Mouse (Mus musculus) hindbrain, embryonic 16.5 days (tissue): ENCODE data around the gene Bud13. TPM values are rescaled to one million over a fixed set of nuclear protein-coding genes. Genes with fewer than 3 reads are reported as not detected.
"Not testable (repeated sequence)": the region's sequence is repeated elsewhere in the genome, so short reads cannot be mapped to it uniquely, and the experiment has no call there.

Source experiments
- ATAC-seq: fragments of 200-750 bp; cut with Nextera tagmentation; 2 replicates; pipeline ENCODE4 v1.8.0; 2017; ENCODE audit warnings: moderate TSS enrichment, moderate library complexity
- H3K27ac ChIP-seq: fragments of 300-500 bp; sonication (generic); 2 replicates; pipeline ENCODE4 v1.5.1; 2014; ENCODE audit warnings: low read depth, mild to moderate bottlenecking, control low read depth, low read length, moderate library complexity
- H3K27me3 ChIP-seq: fragments of 300-500 bp; sonication (generic); replicated peaks from 2 replicates; pipeline ENCODE4 v1.6.1; 2014; ENCODE audit warnings: low read length; ENCODE audit not compliant: control insufficient read depth, insufficient read depth
- H3K36me3 ChIP-seq: fragments of 300-500 bp; sonication (generic); 2 replicates; pipeline ENCODE4 v1.6.1; 2014; ENCODE audit warnings: mild to moderate bottlenecking, low read length, moderate library complexity, mixed read lengths; ENCODE audit not compliant: control insufficient read depth, insufficient read depth
- H3K4me1 ChIP-seq: fragments of 300-500 bp; sonication (generic); 2 replicates; pipeline ENCODE4 v1.6.1; 2014; ENCODE audit warnings: low read depth, low read length; ENCODE audit not compliant: control insufficient read depth, insufficient read depth
- H3K4me2 ChIP-seq: fragments of 300-500 bp; sonication (generic); 2 replicates; pipeline ENCODE4 v1.6.1; 2014; ENCODE audit warnings: mild to moderate bottlenecking, low read length, control low read depth, moderate library complexity
- H3K4me3 ChIP-seq: fragments of 300-500 bp; sonication (generic); 2 replicates; pipeline ENCODE4 v1.5.1; 2014; ENCODE audit warnings: mild to moderate bottlenecking, low read length, control low read depth, moderate library complexity
- H3K9ac ChIP-seq: fragments of 300-500 bp; sonication (generic); 2 replicates; pipeline ENCODE4 v1.6.1; 2014; ENCODE audit warnings: low read depth, mild to moderate bottlenecking, control low read depth, low read length, moderate library complexity
- H3K9me3 ChIP-seq: fragments of 300-500 bp; sonication (generic); 2 replicates; pipeline ENCODE4 v1.6.1; 2014; ENCODE audit warnings: mild to moderate bottlenecking, low read length, moderate library complexity; ENCODE audit not compliant: control insufficient read depth
- WGBS: fragments of 180-500 bp; shearing (Covaris S2); extraction: QIAGEN DNeasy Blood & Tissue Kit; methylation state at CpG from one replicate; pipeline ENCODE4 v1.1.7; 2014; 5-methylcytosine and 5-hydroxymethylcytosine counted together
- polyA plus RNA-seq: library from polyadenylated mRNA; unstranded; fragments of >200 nt; fragmentation: Nextera tagmentation; extraction: Ambion mirVana; gene quantifications from 2 replicates; pipeline ENCODE4 v1.2.1, GENCODE M21; 2015

Bud13 gene
- polyA plus RNA-seq, 1 experiment from 2014 or later, result 15.1 TPM

- Histone ChIP-seq H3K4me1 (peaks cover 16% of the 10 kb centered on the region), H3K4me3 (no peak overlapping the region), H3K27ac (no peak overlapping the region), H3K9me3 (peaks cover 2% of the 10 kb centered on the region; the same call in 1 of the 2 replicates), H3K9ac (no peak overlapping the region), H3K36me3 (no peaks in the 10 kb centered on the region), H3K27me3 (no peaks in the 10 kb centered on the region; the same call in 1 of the 2 replicates), H3K4me2 (no peak overlapping the region)
- peak; percentile 40; the same call in 1 of the 2 replicates for ATAC-seq
- WGBS, result 10% methylated on average over 5 of the region's 5 CpGs
These were observed 33.6 kb downstream of the Bud13 start for GRCm38 (mm10) chr9:46316388-46316787.

GRCm38 (mm10) chr9:46316909-46317308 lies 34.1 kb downstream of the Bud13 start:
- no peak overlapping the region for H3K9ac ChIP-seq
- H3K9me3 ChIP-seq, result peaks cover 2% of the 10 kb centered on the region; the same call in 1 of the 2 replicates
- no peaks in the 10 kb centered on the region; the same call in 1 of the 2 replicates for H3K27me3 ChIP-seq
- 25% methylated on average over 8 of the region's 8 CpGs for WGBS
- no peaks in the 10 kb centered on the region for H3K36me3 ChIP-seq
- ATAC-seq, result peak; percentile 38
- H3K4me3 ChIP-seq, result no peak overlapping the region
- no peak overlapping the region for H3K4me2 ChIP-seq
- H3K27ac ChIP-seq, result no peak overlapping the region
- H3K4me1 ChIP-seq, result peaks cover 16% of the 10 kb centered on the region

GRCm38 (mm10) chr9:46317957-46318356 lies 35.1 kb downstream of the Bud13 start:
- 90% methylated on average over 3 of the region's 3 CpGs for WGBS
- Histone ChIP-seq H3K9ac (no peak overlapping the region), H3K27ac (no peak overlapping the region), H3K4me2 (no peak overlapping the region), H3K36me3 (no peaks in the 10 kb centered on the region), H3K4me1 (peaks cover 16% of the 10 kb centered on the region), H3K9me3 (peaks cover 2% of the 10 kb centered on the region; the same call in 1 of the 2 replicates), H3K4me3 (no peak overlapping the region), H3K27me3 (no peaks in the 10 kb centered on the region; the same call in 1 of the 2 replicates)
- no peak for ATAC-seq

GRCm38 (mm10) chr9:46319886-46320285 lies 37.1 kb downstream of the Bud13 start, which contains the start of gene 4931429L15Rik:
4931429L15Rik (minus strand) TSS chr9:46319986.
- H3K9ac ChIP-seq, H3K36me3 ChIP-seq, ATAC-seq, H3K27ac ChIP-seq, H3K4me3 ChIP-seq, H3K4me2 ChIP-seq, H3K27me3 ChIP-seq, H3K9me3 ChIP-seq: not testable (repeated sequence)
- 87% methylated on average over 6 of the region's 6 CpGs for WGBS
- H3K4me1 ChIP-seq, result peaks cover 16% of the 10 kb centered on the region

- ATAC-seq, result no peak
- Histone ChIP-seq H3K9ac (no peak overlapping the region), H3K36me3 (no peaks in the 10 kb centered on the region), H3K27ac (no peak overlapping the region), H3K4me1 (peaks cover 15% of the 10 kb centered on the region), H3K4me2 (no peak overlapping the region), H3K9me3 (peaks cover 2% of the 10 kb centered on the region; the same call in 1 of the 2 replicates), H3K4me3 (no peak overlapping the region), H3K27me3 (no peaks in the 10 kb centered on the region)
- 90% methylated on average over 2 of the region's 2 CpGs for WGBS
These were observed 37.7 kb downstream of the Bud13 start for GRCm38 (mm10) chr9:46320461-46320860.

GRCm38 (mm10) chr9:46326694-46327405 lies 44.0 kb downstream of the Bud13 start:
- no peak for ATAC-seq
- no peak overlapping the region for H3K4me2 ChIP-seq
- no peak overlapping the region for H3K9ac ChIP-seq
- no peaks in the 10 kb centered on the region for H3K9me3 ChIP-seq
- no peak overlapping the region for H3K4me3 ChIP-seq
- H3K27me3 ChIP-seq, result no peaks in the 10 kb centered on the region
- WGBS, result 81% methylated on average over 11 of the region's 11 CpGs
- no peak overlapping the region for H3K27ac ChIP-seq
- no peaks in the 10 kb centered on the region for H3K36me3 ChIP-seq
- peaks cover 15% of the 10 kb centered on the region for H3K4me1 ChIP-seq

GRCm38 (mm10) chr9:46327706-46328571 lies 45.1 kb downstream of the Bud13 start:
- H3K4me3 ChIP-seq, result no peak overlapping the region
- H3K4me2 ChIP-seq, result peak overlapping the region; percentile 54; the same call in 1 of the 2 replicates
- no peaks in the 10 kb centered on the region for H3K36me3 ChIP-seq
- H3K4me1 ChIP-seq, result peaks cover 15% of the 10 kb centered on the region
- peak; percentile 24; the same call in 1 of the 2 replicates for ATAC-seq
- H3K27me3 ChIP-seq, result no peaks in the 10 kb centered on the region
- no peaks in the 10 kb centered on the region for H3K9me3 ChIP-seq
- 37% methylated on average over 25 of the region's 25 CpGs for WGBS
- peak overlapping the region; percentile 62; the same call in 1 of the 2 replicates for H3K9ac ChIP-seq
- peak overlapping the region; percentile 79 for H3K27ac ChIP-seq

- Histone ChIP-seq H3K36me3 (no peaks in the 10 kb centered on the region), H3K9ac (peak overlapping the region; percentile 62), H3K9me3 (no peaks in the 10 kb centered on the region), H3K4me3 (peak overlapping the region; percentile 26), H3K4me2 (peak overlapping the region; percentile 54), H3K4me1 (peaks cover 15% of the 10 kb centered on the region), H3K27ac (peak overlapping the region; percentile 79), H3K27me3 (no peaks in the 10 kb centered on the region)
- 2% methylated on average over 30 of the region's 30 CpGs for WGBS
- peak; percentile 75 for ATAC-seq
These were observed 45.9 kb downstream of the Bud13 start for GRCm38 (mm10) chr9:46328572-46329249.
